Mouse (Mus musculus) right cerebral cortex, postnatal 14 days (tissue): ENCODE measurements at regions not wholly inside any gene's neighbourhood (a gene's known extent, or its start where the extent isn't known, plus 50 kb on each side); places are given as distances from the start of the nearest gene placed in this dataset.

Experiments used
- DNase-seq: peaks from one replicate; pipeline ENCODE4 v3.0.0; 2022

DNA sequence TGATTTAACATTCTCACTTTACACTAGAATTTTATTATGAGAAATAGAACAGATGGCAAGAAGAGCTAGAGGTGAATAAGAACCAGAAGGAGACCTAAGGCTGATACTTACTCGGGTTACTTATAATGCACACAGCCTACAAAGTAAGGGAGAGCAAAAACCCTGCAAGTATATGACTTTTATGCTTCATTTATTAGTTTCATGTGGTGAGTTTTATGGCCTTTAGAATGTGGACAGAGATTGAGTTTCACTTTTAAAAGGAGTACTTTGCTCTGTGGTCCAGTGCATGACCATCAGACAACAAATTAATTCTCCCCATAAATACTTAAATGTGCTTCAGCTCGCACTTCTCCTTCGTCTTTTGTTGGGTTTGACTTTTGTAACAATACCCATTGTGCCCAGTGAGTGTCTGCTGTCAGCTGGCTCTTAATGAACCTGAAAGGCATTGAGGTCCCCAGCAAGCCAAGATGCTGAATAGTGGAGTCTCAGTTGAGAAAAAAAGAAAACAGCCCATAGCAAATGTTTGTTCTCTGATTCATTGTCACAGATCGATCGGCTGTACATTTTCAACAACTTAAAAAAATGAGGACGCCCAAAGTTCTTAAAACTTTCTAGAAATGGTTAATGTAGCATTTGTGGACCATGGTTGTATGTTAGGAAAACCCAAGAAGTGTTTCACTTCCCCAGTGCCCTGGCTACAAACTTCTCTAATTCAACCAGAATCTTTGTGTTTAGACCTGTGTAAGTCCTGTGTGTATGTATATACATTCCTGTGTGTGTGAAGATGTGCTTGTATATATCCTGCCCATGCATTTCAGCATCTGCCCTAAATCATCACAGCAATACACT lies 194.5 kb downstream of the Gm5426 start:
- DNase-seq = no peak

DNA sequence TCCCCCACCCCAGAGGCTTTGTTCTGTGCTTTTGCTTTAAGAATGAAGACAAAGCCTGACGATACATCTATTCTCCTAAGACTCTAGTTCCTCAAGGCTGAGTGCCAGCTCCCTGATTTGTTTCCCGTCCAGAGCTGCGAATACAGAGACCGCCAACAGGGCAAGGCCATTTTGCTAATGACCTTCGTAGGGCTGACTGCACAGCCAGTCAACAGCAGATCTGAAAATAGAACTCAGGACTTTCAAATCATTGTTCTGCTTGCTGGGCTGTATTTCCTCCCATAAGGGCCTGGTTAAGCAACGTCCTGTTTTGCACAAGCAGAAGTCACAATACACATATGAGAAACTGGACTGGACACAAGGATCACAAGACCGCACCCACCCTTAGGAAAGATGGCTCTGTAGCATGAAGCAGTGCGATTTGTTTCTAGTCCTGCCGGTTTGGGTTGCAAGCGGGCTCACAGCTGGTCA lies 196.4 kb downstream of the Gm5426 start:
- DNase-seq = no peak

DNA sequence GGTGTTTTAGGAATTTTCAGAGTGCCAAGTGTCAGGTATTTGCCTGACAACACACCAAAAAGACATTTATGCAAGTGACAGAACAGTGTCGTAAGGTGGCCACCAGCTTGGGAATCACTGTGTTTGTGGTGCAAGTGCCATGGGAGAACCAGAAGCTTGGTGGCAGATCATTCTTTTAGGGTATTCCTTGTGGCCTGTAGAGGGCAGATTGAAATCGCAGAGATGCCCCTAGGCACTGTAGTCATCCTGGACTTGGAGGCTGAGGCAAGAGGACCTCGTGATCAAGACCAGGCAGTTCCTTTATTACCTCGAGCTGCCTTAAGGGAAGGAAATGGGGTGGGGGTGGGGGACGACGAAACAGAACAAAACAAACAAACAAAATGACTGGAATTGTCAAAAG lies 196.8 kb downstream of the Gm5426 start:
- DNase-seq = no peak

DNA sequence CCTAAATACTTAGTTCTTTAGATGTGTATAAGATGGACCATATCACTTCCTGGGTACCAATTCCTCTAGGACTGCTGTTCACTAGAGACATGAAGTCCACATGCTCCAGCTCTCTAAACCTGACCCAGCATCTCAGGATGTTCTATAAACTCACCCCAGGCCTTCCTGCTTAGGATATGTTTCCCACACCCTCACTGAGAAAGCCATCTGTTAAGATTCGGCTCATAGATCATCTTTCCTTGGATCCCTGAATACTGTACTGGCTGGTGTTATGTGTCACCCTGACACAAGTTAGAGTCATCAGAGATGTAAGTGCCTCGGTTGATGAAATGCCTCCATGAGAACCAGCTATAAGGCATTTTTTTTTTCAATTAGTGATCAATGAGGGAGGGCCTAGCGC lies 199.9 kb downstream of the Gm5426 start:
- no peak for DNase-seq

GRCm38 (mm10) chr10:96337088-96337666 lies 200.8 kb downstream of the Gm5426 start:
- no peak for DNase-seq

DNA sequence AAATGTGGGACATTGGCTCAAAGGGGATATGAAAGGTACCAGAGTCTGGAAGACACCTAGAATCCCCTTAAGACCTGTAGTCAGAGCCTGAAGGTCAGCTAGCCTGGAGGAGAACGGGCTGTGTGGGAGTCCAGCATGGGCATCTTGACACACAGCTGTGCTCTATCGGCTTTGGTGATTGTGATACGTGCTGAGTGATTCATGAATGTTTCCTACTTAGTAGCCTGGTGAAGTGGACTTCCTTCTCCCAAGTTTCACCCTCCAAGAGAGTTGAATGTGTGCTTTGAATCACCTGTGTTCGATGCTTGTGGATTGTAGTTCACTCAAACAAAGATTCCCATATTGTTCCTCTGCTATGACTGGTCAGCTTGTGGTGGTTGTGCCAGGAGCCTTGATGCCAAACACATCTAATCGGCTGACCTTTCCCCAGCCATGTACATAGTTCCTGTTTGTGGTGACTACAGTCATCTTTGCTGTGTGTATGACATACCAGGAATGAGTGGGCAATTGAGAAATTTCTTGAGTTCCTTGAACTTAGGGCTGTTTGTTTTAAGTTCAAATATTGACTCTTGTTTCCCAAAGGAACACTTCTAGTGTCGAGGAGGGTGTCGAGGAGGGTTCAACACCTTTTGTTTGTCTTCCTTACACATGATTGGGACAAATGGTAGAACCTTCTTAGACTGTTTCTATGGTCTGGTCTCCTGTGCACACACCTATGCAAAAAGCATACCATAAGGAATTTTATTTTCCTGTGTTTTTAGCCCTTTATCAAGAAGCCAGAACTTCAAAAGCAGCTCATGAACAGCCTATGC lies 201.6 kb downstream of the Gm5426 start:
- no peak for DNase-seq

DNA sequence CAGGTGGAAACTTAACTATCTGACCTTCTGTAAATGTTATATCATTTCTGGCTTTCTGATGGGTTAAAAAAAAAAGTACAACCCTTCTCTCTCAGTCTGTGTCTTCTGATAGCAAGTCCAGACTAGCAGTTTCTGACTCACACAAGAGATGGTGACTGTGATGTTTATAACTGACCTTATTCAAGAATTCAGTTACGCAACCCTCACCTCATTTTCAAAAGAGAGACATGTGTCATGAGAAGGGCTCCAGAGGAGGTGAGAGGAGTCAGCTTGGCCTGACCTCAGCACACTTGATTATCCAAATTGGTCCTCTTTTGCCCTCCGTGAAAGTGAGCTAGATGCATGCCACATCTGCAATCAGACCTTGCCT lies 202.2 kb downstream of the Gm5426 start:
- no peak for DNase-seq

GRCm38 (mm10) chr10:96342476-96342875 lies 206.1 kb downstream of the Gm5426 start:
- no peak for DNase-seq

- no peak for DNase-seq
Observed at GRCm38 (mm10) chr10:96343666-96344065, 207.3 kb downstream of the Gm5426 start.

- DNase-seq = no peak
Observed at GRCm38 (mm10) chr10:96350692-96351091, 214.3 kb downstream of the Gm5426 start.

GRCm38 (mm10) chr10:96351320-96351719 lies 214.9 kb downstream of the Gm5426 start:
- DNase-seq = no peak

DNA sequence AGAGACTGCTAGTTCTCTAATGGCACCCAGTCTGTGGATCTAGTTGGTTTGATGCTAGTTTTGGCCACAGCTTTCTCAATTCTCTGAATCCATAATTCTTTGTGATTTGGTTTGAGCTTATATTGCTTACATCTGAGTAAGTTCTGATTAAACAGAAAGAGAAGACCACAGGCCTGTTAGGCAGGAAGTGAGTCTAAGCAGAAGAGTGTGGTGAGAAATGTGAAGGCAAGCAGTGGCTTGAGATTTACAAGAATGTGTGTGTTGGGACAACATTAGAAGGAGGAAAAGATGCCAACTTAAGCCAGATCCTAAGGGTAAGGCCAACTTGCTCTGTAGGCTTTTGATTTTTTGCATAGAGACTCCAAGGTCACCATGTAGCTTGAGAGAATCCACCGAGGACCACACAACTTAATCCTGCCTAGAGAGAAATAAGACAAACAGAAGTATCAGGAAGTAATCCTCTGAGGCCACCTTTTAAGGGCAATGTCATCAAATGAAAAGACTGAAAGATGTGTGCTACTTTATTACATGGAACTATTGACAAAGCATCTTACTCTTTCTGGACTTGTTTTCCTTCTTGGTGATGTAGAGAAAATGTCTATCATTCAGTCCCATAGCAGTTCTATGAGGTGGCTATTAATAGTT lies 220.7 kb downstream of the Gm5426 start:
- DNase-seq = no peak

GRCm38 (mm10) chr10:96357632-96358031 lies 221.2 kb downstream of the Gm5426 start:
- no peak for DNase-seq

DNA sequence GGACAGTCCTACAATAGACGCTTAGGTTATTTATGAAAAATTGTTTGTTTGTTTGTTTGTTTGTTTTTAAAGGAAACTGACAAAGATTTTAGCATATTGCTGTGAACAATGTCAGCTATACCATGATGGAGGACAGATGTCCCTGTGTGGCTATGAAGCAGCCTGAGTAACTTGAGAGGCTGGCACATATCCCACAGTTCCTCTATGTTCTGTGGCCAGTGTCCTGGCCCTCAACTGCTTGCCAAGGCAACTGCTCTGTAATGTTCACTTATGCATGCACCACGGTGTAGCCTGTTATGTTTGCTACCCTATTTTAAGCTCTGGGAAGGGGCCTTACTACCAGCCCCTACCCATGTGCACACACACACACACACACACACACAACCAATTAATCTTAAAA lies 222.6 kb downstream of the Gm5426 start:
- no peak for DNase-seq

- no peak for DNase-seq
Observed at GRCm38 (mm10) chr10:96362211-96362610, 225.8 kb downstream of the Gm5426 start.

DNA sequence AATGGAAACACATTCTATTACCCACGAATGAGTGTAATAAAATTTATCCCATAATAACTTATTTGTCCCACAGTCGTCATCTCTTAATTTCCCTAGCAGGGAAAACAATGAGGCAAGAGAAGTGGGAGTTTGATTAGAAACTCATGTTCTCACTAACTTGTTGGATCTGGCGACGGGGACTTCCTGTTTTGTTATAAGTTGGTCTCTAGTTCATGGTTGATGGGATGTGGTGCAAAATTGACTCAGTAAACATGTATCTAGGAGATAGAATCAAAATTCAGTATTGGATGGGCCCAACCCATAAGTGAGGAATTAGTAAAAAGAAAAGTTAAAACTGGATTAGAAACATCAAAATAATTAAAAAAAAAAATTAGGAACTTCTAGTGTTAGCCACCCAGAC lies 227.5 kb downstream of the Gm5426 start:
- DNase-seq = no peak

DNA sequence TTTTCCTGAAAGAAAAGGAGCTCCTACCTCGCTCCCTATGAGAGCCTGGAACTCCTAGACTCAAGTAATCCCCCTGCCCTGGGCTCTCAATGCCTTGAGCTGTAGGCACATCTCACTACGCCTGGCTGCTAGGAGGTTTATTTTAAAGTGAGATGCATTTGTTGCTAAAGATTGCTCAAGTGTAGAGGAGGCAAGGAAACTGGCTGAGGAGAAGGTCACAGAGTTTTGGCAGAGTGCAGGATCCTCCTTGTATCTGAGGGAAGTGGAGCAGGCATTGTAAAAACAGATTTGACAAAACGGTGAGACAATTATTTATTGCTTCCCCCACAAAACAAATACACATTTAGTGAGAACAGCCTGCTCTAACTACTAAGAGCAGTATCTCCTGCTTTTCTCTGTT lies 228.7 kb downstream of the Gm5426 start:
- DNase-seq = no peak

- no peak for DNase-seq
Observed at GRCm38 (mm10) chr10:96366871-96367270, 230.5 kb downstream of the Gm5426 start.

- peak; percentile 15 for DNase-seq
Observed at GRCm38 (mm10) chr10:96370547-96371320, 234.3 kb downstream of the Gm5426 start.

GRCm38 (mm10) chr10:96371321-96371653 lies 234.9 kb downstream of the Gm5426 start:
- no peak for DNase-seq

DNA sequence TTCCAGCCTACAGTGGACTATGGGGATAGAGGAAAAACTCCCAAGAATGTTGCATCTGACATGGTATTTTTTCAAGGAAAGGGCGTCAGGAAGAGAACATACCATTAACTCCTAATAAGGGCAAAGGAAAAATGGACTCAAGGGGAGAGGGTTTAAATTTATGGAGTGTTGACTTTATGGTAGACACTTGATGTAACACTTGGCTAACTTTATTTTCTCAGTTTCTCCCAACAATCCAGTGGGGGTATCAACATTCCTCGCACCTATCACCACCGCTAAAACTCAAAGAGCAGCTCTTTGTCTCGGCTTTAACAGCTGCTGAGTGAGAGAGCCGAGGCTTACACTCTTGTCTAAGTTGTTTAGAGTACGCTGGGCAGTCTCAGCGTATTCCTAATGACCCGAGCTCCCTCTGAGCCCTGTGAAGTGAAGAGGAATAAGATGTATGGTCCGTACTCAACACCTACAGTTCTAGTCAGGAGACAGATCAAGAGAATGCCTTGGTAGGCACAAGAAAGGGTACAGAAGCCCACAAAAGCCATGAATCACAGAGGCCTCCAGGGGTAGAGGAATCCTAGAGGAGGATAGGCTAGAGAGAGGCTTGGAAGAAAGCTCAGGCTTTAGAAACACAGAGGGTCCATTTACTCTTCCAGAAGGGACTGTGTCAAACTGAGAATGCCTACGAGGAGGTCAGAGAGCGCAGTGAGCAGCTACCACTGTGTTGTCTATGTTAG lies 236.4 kb downstream of the Gm5426 start:
- DNase-seq = no peak

DNA sequence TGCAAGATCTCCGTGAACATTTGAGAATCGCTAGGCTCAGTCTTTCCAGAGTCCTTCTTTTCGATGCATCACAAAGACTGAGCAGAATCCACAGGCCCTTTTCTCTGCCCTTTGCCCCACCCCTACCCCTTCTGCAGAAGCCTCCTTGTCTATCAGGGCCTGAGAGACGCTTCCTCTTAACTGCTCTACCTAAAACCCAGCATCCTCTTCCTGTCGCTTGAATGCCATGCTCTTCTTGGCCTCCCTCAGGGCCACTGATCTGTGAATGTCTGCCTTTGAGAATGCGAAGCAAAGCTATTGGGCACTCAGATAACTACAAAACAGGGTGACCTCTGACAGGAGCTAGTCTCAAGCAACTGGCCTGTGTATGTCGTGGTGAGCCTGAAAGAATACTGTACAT lies 237.1 kb downstream of the Gm5426 start:
- DNase-seq = no peak
